12 mouse cellular contexts compared by ENCODE assay signal in the genomic region with DNA sequence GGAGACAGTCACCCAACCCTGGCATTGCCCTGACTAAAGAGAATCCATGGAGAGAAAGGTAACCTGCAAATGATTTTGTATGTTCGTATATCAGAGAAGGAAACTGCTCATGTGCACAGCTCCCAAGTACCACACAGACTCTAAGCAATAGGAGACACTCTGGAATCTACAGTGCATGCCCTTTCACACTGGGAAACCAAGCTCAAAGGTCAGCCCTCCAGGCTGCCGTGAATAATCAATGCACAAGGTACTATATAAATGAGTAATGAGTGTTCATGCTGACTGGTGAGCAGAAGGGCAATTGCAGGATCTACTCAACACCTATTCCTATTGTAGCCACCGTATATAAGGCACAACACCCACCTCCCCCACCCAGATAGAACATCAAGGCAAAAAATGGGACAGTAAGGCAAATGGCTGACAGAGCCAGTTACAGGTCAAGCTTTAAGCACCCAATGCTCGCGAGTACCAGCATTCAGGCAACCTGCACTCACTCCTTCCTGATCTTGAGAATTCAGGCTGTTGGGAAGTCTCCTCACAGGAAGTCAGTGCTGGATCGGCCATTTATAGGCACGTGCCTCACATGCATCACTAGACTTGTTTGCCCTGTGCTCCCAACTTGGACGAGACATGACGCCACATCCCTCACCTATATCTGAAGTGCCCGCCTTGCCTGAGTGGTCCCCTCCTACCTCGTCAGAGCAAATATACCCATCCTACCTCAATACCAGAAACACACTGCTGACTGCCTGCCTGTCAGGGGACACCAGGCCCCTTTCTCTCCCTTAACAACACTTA. TPM values are rescaled to one million over a fixed set of nuclear protein-coding genes. Genes with fewer than 3 reads are reported as not detected.
A peak's percentile ranks its signal among the peaks of the same experiment; 100 is the strongest.
DNase-seq lines count a peak whose midpoint lies in the region; ATAC-seq and TF ChIP-seq lines count a peak whose summit lies in the region.
"Had no signal": no experiment of that assay in that cellular context is flagged by ENCODE, and none has a peak within 500 bp of the region (broad histone marks: within the 10 kb centered on the region; RNA-seq: fewer than 3 reads in every experiment).

No protein-coding gene starts in this region.

- peak overlapping the region; percentile 70 for H3K27ac ChIP-seq in heart, embryonic 12.5 days (ENCODE audit: poor library complexity, severe bottlenecking)
- peak overlapping the region; percentile 45; the same call in 1 of the 2 replicates for H3K27ac ChIP-seq in liver, embryonic 12.5 days
- no peak overlapping the region for H3K27ac ChIP-seq in liver, embryonic 11.5 days (ENCODE audit: low read depth, low read length)
- H3K27ac ChIP-seq in kidney, postnatal 0 days: peak overlapping the region; percentile 66; the same call in 1 of the 2 replicates
- peak overlapping the region; percentile 49; the same call in 1 of the 2 replicates for H3K27ac ChIP-seq in stomach, postnatal 0 days (replicated peaks)
- no peak overlapping the region for H3K27ac ChIP-seq in forebrain, embryonic 15.5 days (replicated peaks)
- H3K27ac ChIP-seq: forebrain, embryonic 10.5 days; hindbrain, postnatal 0 days had no signal

- 68% methylated on average over 11 of the region's 11 CpGs for WGBS in heart, embryonic 12.5 days
- 77% methylated on average over 11 of the region's 11 CpGs for WGBS in liver, embryonic 12.5 days (ENCODE audit: insufficient replicate concordance)
- 73% methylated on average over 11 of the region's 11 CpGs for WGBS in liver, embryonic 11.5 days
- 69% methylated on average over 11 of the region's 11 CpGs for WGBS in kidney, postnatal 0 days
- WGBS in stomach, postnatal 0 days: 70% methylated on average over 11 of the region's 11 CpGs
- 85% methylated on average over 11 of the region's 11 CpGs for WGBS in forebrain, embryonic 15.5 days

- H3K4me3 ChIP-seq in heart, embryonic 12.5 days: no peak overlapping the region
- H3K4me3 ChIP-seq in liver, embryonic 12.5 days: no peak overlapping the region
- H3K4me3 ChIP-seq in liver, embryonic 11.5 days (ENCODE audit: low read depth, low read length): no peak overlapping the region
- H3K4me3 ChIP-seq in kidney, postnatal 0 days (replicated peaks; ENCODE audit: low read depth, low read length): no peak overlapping the region
- no peak overlapping the region for H3K4me3 ChIP-seq in stomach, postnatal 0 days (ENCODE audit: low read depth, low read length)
- no peak overlapping the region for H3K4me3 ChIP-seq in forebrain, embryonic 15.5 days
- H3K4me3 ChIP-seq: forebrain, embryonic 10.5 days had no signal

- ATAC-seq in heart, embryonic 12.5 days (ENCODE audit: insufficient number of reproducible peaks, low FRiP score): no peak
- ATAC-seq in liver, embryonic 12.5 days: no peak
- no peak for ATAC-seq in liver, embryonic 11.5 days (replicated peaks; ENCODE audit: low FRiP score)
- peak; percentile 64 for ATAC-seq in kidney, postnatal 0 days (replicated peaks; ENCODE audit: low FRiP score, low read depth)
- ATAC-seq in stomach, postnatal 0 days (ENCODE audit: low FRiP score, low TSS enrichment): peak; percentile 61
- ATAC-seq in forebrain, embryonic 15.5 days (replicated peaks): no peak
- ATAC-seq: hindbrain, postnatal 0 days had no signal

- DNase-seq in heart, postnatal 4 days: no peak
- DNase-seq in liver, embryonic 11.5 days (ENCODE audit: low spot score): no peak
- DNase-seq in kidney, postnatal 0 days (ENCODE audit: low spot score): no peak
- no peak for DNase-seq in stomach, postnatal 0 days (ENCODE audit: low spot score)
- no peak for DNase-seq in embryo, embryonic 11 days
- DNase-seq: cerebellum, postnatal 10 days; thymus, adult 2 months had no signal

- no peaks in the 10 kb centered on the region for H3K9me3 ChIP-seq in heart, embryonic 12.5 days (replicated peaks)
- no peaks in the 10 kb centered on the region for H3K9me3 ChIP-seq in liver, embryonic 12.5 days (replicated peaks)
- H3K9me3 ChIP-seq in liver, embryonic 11.5 days (ENCODE audit: control insufficient read depth, low read length): no peaks in the 10 kb centered on the region
- H3K9me3 ChIP-seq in kidney, postnatal 0 days (replicated peaks; ENCODE audit: low read length): no peaks in the 10 kb centered on the region
- no peaks in the 10 kb centered on the region for H3K9me3 ChIP-seq in stomach, postnatal 0 days (ENCODE audit: control insufficient read depth, low read length)
- no peaks in the 10 kb centered on the region for H3K9me3 ChIP-seq in forebrain, embryonic 15.5 days
- H3K9me3 ChIP-seq: forebrain, embryonic 10.5 days had no signal

- TF ChIP-seq CTCF in kidney, postnatal 0 days (IDR thresholded peaks at IDR 0.05; ENCODE audit: low read depth): no peak
- no peak for TF ChIP-seq CTCF in stomach, postnatal 0 days (IDR thresholded peaks at IDR 0.05; ENCODE audit: low read depth)

- H3K27me3 ChIP-seq in heart, embryonic 12.5 days (replicated peaks): no peaks in the 10 kb centered on the region
- no peaks in the 10 kb centered on the region for H3K27me3 ChIP-seq in liver, embryonic 12.5 days (replicated peaks)
- H3K27me3 ChIP-seq in liver, embryonic 11.5 days (replicated peaks; ENCODE audit: control insufficient read depth, insufficient read depth, low read length): no peaks in the 10 kb centered on the region
- no peaks in the 10 kb centered on the region for H3K27me3 ChIP-seq in kidney, postnatal 0 days (ENCODE audit: insufficient read depth, low read length)
- H3K27me3 ChIP-seq in stomach, postnatal 0 days (ENCODE audit: control insufficient read depth, insufficient read depth, low read length): no peaks in the 10 kb centered on the region
- H3K27me3 ChIP-seq in forebrain, embryonic 15.5 days: no peaks in the 10 kb centered on the region

- peaks cover 65% of the 10 kb centered on the region for H3K4me1 ChIP-seq in heart, embryonic 12.5 days (replicated peaks)
- peaks cover 47% of the 10 kb centered on the region for H3K4me1 ChIP-seq in liver, embryonic 12.5 days
- H3K4me1 ChIP-seq in liver, embryonic 11.5 days (replicated peaks; ENCODE audit: control insufficient read depth, insufficient read depth, low read length): peaks cover 3% of the 10 kb centered on the region
- peaks cover 7% of the 10 kb centered on the region for H3K4me1 ChIP-seq in kidney, postnatal 0 days (replicated peaks; ENCODE audit: insufficient read depth, low read length)
- no peaks in the 10 kb centered on the region for H3K4me1 ChIP-seq in stomach, postnatal 0 days (replicated peaks; ENCODE audit: control insufficient read depth, insufficient read depth)
- peaks cover 12% of the 10 kb centered on the region for H3K4me1 ChIP-seq in forebrain, embryonic 15.5 days

- H3K9ac ChIP-seq in heart, embryonic 12.5 days: no peak overlapping the region
- H3K9ac ChIP-seq in liver, embryonic 12.5 days: no peak overlapping the region
- no peak overlapping the region for H3K9ac ChIP-seq in liver, embryonic 11.5 days (ENCODE audit: low read depth, low read length)
- no peak overlapping the region for H3K9ac ChIP-seq in kidney, postnatal 0 days (ENCODE audit: low read depth, low read length)
- H3K9ac ChIP-seq in stomach, postnatal 0 days (ENCODE audit: low read length): no peak overlapping the region
- H3K9ac ChIP-seq in forebrain, embryonic 15.5 days (replicated peaks): no peak overlapping the region

- no peak for TF ChIP-seq EP300 in stomach, postnatal 0 days (optimal IDR thresholded peaks at IDR 0.05)

- H3K4me2 ChIP-seq in heart, embryonic 12.5 days: no peak overlapping the region
- H3K4me2 ChIP-seq in liver, embryonic 12.5 days: no peak overlapping the region
- no peak overlapping the region for H3K4me2 ChIP-seq in liver, embryonic 11.5 days
- no peak overlapping the region for H3K4me2 ChIP-seq in kidney, postnatal 0 days (ENCODE audit: low read length)
- H3K4me2 ChIP-seq in stomach, postnatal 0 days (replicated peaks; ENCODE audit: low read depth): no peak overlapping the region
- H3K4me2 ChIP-seq in forebrain, embryonic 15.5 days (replicated peaks): no peak overlapping the region

- H3K36me3 ChIP-seq in heart, embryonic 12.5 days: no peaks in the 10 kb centered on the region; the same call in 1 of the 2 replicates
- peaks cover 20% of the 10 kb centered on the region for H3K36me3 ChIP-seq in liver, embryonic 12.5 days
- peaks cover 3% of the 10 kb centered on the region; the same call in 1 of the 2 replicates for H3K36me3 ChIP-seq in liver, embryonic 11.5 days (ENCODE audit: control insufficient read depth, insufficient read depth, low read length)
- no peaks in the 10 kb centered on the region for H3K36me3 ChIP-seq in kidney, postnatal 0 days (ENCODE audit: insufficient read depth, low read length)
- no peaks in the 10 kb centered on the region for H3K36me3 ChIP-seq in stomach, postnatal 0 days (ENCODE audit: control insufficient read depth, insufficient read depth, low read length)
- no peaks in the 10 kb centered on the region for H3K36me3 ChIP-seq in forebrain, embryonic 15.5 days
- H3K36me3 ChIP-seq: forebrain, embryonic 10.5 days had no signal

RNA-seq across cellular contexts. Expression of gene Sorbs1, which starts 13.4 kb away (rescaled TPM):
- 86.6 and 89.3 TPM in 2 replicates for polyA plus RNA-seq in heart, embryonic 12.5 days (2016; fragmentation: Nextera tagmentation; extraction: Ambion mirVana)
- total RNA-seq in heart, postnatal 4 days (2021): 100 to 1,000 TPM; 234 to 256 TPM
- 34.3 and 35.1 TPM in 2 replicates for polyA plus RNA-seq in liver, embryonic 12.5 days (2016; fragmentation: Nextera tagmentation; extraction: Ambion mirVana)
- 41.9 and 45.0 TPM in 2 replicates for polyA plus RNA-seq in liver, embryonic 11.5 days (2014; fragmentation: Nextera tagmentation; extraction: Ambion mirVana)
- 46.5 and 49.9 TPM in 2 replicates for polyA plus RNA-seq in kidney, postnatal 0 days (2015; fragmentation: Nextera tagmentation; extraction: Ambion mirVana)
- 107 and 111 TPM in 2 replicates for polyA plus RNA-seq in stomach, postnatal 0 days (2015; fragmentation: Nextera tagmentation; extraction: Ambion mirVana)
- polyA plus RNA-seq in forebrain, embryonic 15.5 days (2015; fragmentation: Nextera tagmentation; extraction: Ambion mirVana): 111 and 118 TPM in 2 replicates

Comparison
In these comparisons a context has a peak if more than half of its experiments do, and no peak if none do; other contexts are left out.
1. H3K27ac ChIP-seq: peak in heart, embryonic 12.5 days (single experiment), liver, embryonic 12.5 days (single experiment), kidney, postnatal 0 days (single experiment) and stomach, postnatal 0 days (single experiment); none in liver, embryonic 11.5 days (single experiment) and forebrain, embryonic 15.5 days (single experiment).
2. ATAC-seq: peak in kidney, postnatal 0 days (single experiment) and stomach, postnatal 0 days (single experiment); none in heart, embryonic 12.5 days (single experiment), liver, embryonic 12.5 days (single experiment), liver, embryonic 11.5 days (single experiment) and forebrain, embryonic 15.5 days (single experiment).